Mouse (Mus musculus) limb, embryonic 14.5 days (tissue): ENCODE measurements at regions not wholly inside any gene's neighbourhood (a gene's known extent, or its start where the extent isn't known, plus 50 kb on each side); places are given as distances from the start of the nearest gene placed in this dataset.

Experiments
- ATAC-seq: fragments of 200-750 bp; cut with Nextera tagmentation; 2 replicates; pipeline ENCODE4 v1.8.0; 2017; ENCODE audit warnings: low read depth, moderate number of reproducible peaks, moderate TSS enrichment; ENCODE audit not compliant: low FRiP score
- DNase-seq: peaks from one replicate; pipeline ENCODE4 v3.0.0-alpha.2; 2015; ENCODE audit warnings: low spot score
- H3K27ac ChIP-seq: fragments of 300-500 bp; sonication (generic); replicated peaks from 2 replicates; pipeline ENCODE4 v1.5.1; 2014; ENCODE audit warnings: low read depth, mild to moderate bottlenecking, low read length, moderate library complexity, mixed read lengths
- H3K27me3 ChIP-seq: fragments of 300-500 bp; sonication (generic); 2 replicates; pipeline ENCODE4 v1.6.1; 2014; ENCODE audit warnings: low read length, mixed read lengths; ENCODE audit not compliant: control insufficient read depth, insufficient read depth
- H3K36me3 ChIP-seq: fragments of 300-500 bp; sonication (generic); 2 replicates; pipeline ENCODE4 v1.6.1; 2014; ENCODE audit warnings: mild to moderate bottlenecking, low read length, moderate library complexity, mixed read lengths; ENCODE audit not compliant: control insufficient read depth, insufficient read depth
- H3K4me1 ChIP-seq: fragments of 300-500 bp; sonication (generic); 2 replicates; pipeline ENCODE4 v1.6.1; 2014; ENCODE audit warnings: antibody characterized with exemption, low read length, mixed read lengths; ENCODE audit not compliant: control insufficient read depth, insufficient read depth
- H3K4me2 ChIP-seq: fragments of 300-500 bp; sonication (generic); replicated peaks from 2 replicates; pipeline ENCODE4 v1.6.1; 2014; ENCODE audit warnings: low read depth, mild to moderate bottlenecking, low read length, moderate library complexity; ENCODE audit not compliant: severe bottlenecking
- H3K4me3 ChIP-seq: fragments of 300-500 bp; sonication (generic); replicated peaks from 2 replicates; pipeline ENCODE4 v1.5.1; 2014; ENCODE audit warnings: low read length
- H3K9ac ChIP-seq: fragments of 300-500 bp; sonication (generic); 2 replicates; pipeline ENCODE4 v1.6.1; 2014; ENCODE audit warnings: mild to moderate bottlenecking, low read depth, low read length, moderate library complexity; ENCODE audit not compliant: severe bottlenecking
- H3K9me3 ChIP-seq: fragments of 300-500 bp; sonication (generic); 2 replicates; pipeline ENCODE4 v1.6.1; 2016; ENCODE audit warnings: low read length; ENCODE audit not compliant: control insufficient read depth
- POLR2A ChIP-seq: fragments of 200-500 bp; IDR thresholded peaks from 2 replicates; pipeline ENCODE4 v1.8.0; 2012; ENCODE audit warnings: inconsistent platforms, mild to moderate bottlenecking, moderate library complexity, borderline replicate concordance; ENCODE audit not compliant: insufficient read depth, insufficient read length; ENCODE audit errors: extremely low read depth
- WGBS: fragments of 180-500 bp; shearing (Covaris S2); extraction: QIAGEN DNeasy Blood & Tissue Kit; methylation state at CpG from one replicate; pipeline ENCODE4 v1.1.7; 2014; 5-methylcytosine and 5-hydroxymethylcytosine counted together

GRCm38 (mm10) chr3:120473645-120474038 lies 689.4 kb upstream of the Ptbp2 start:
- no peak overlapping the region for H3K4me2 ChIP-seq
- H3K9ac ChIP-seq = no peak overlapping the region
- no peaks in the 10 kb centered on the region for H3K9me3 ChIP-seq
- no peaks in the 10 kb centered on the region for H3K27me3 ChIP-seq
- H3K4me1 ChIP-seq = peaks cover 8% of the 10 kb centered on the region; the same call in 1 of the 2 replicates
- DNase-seq (peak; percentile 54), ATAC-seq (peak; percentile 45; the same call in 1 of the 2 replicates)
- 70% methylated on average over 2 of the region's 2 CpGs for WGBS
- H3K36me3 ChIP-seq = no peaks in the 10 kb centered on the region
- no peak overlapping the region for H3K4me3 ChIP-seq
- no peak overlapping the region for H3K27ac ChIP-seq
- no peak for TF ChIP-seq POLR2A

GRCm38 (mm10) chr3:120472687-120473644 lies 688.7 kb upstream of the Ptbp2 start:
- TF ChIP-seq POLR2A = no peak
- no peaks in the 10 kb centered on the region for H3K9me3 ChIP-seq
- no peak overlapping the region for H3K4me3 ChIP-seq
- H3K4me2 ChIP-seq = no peak overlapping the region
- H3K27ac ChIP-seq = no peak overlapping the region
- no peak for ATAC-seq
- H3K9ac ChIP-seq = no peak overlapping the region
- peaks cover 9% of the 10 kb centered on the region; the same call in 1 of the 2 replicates for H3K4me1 ChIP-seq
- no peaks in the 10 kb centered on the region for H3K27me3 ChIP-seq
- WGBS = 83% methylated on average over 13 of the region's 13 CpGs
- H3K36me3 ChIP-seq = no peaks in the 10 kb centered on the region
- DNase-seq = no peak

- Histone ChIP-seq H3K9me3 (no peaks in the 10 kb centered on the region), H3K4me1 (peaks cover 5% of the 10 kb centered on the region; the same call in 1 of the 2 replicates), H3K4me3 (no peak overlapping the region), H3K9ac (no peak overlapping the region), H3K27ac (no peak overlapping the region), H3K4me2 (no peak overlapping the region), H3K27me3 (no peaks in the 10 kb centered on the region), H3K36me3 (no peaks in the 10 kb centered on the region)
- TF ChIP-seq POLR2A = no peak
- 68% methylated on average over 2 of the region's 2 CpGs for WGBS
- ATAC-seq = no peak
- DNase-seq = no peak
Observed at GRCm38 (mm10) chr3:120471878-120472444, 687.7 kb upstream of the Ptbp2 start.

- no peak for TF ChIP-seq POLR2A
- Histone ChIP-seq H3K9ac (no peak overlapping the region), H3K36me3 (no peaks in the 10 kb centered on the region), H3K4me1 (peaks cover 5% of the 10 kb centered on the region; the same call in 1 of the 2 replicates), H3K4me2 (no peak overlapping the region), H3K4me3 (no peak overlapping the region), H3K27me3 (no peaks in the 10 kb centered on the region), H3K27ac (no peak overlapping the region), H3K9me3 (no peaks in the 10 kb centered on the region)
- peak; percentile 73 for ATAC-seq
- DNase-seq = no peak
- 50% methylated on average over 2 of the region's 2 CpGs for WGBS
Observed at GRCm38 (mm10) chr3:120468887-120469286, 684.6 kb upstream of the Ptbp2 start.

GRCm38 (mm10) chr3:120460717-120461116 lies 676.5 kb upstream of the Ptbp2 start:
- no peak overlapping the region for H3K4me3 ChIP-seq
- no peak overlapping the region for H3K4me2 ChIP-seq
- H3K9me3 ChIP-seq = no peaks in the 10 kb centered on the region
- TF ChIP-seq POLR2A = no peak
- ATAC-seq (peak; percentile 78), DNase-seq (peak; percentile 47)
- H3K36me3 ChIP-seq = no peaks in the 10 kb centered on the region
- H3K4me1 ChIP-seq = no peaks in the 10 kb centered on the region
- no peaks in the 10 kb centered on the region for H3K27me3 ChIP-seq
- H3K9ac ChIP-seq = no peak overlapping the region
- H3K27ac ChIP-seq = no peak overlapping the region
